Comparison of ENCODE assay signal across 8 mouse cellular contexts in genomic region chr19:54115335-54115734, GRCm38 (mm10).
DNase-seq lines count a peak whose midpoint lies in the region; ATAC-seq lines count a peak whose summit lies in the region.

No protein-coding gene starts in this region.

- H3K9ac ChIP-seq in lung, embryonic 16.5 days (ENCODE audit: low read length): peak overlapping the region; percentile 59; the same call in 1 of the 2 replicates
- 0 out of 2 replicates have a peak overlapping the region, but pooled peaks have one; percentile 51 for H3K9ac ChIP-seq in forebrain, embryonic 15.5 days (replicated peaks)
- 0 out of 2 replicates have a peak overlapping the region, but pooled peaks have one; percentile 52 for H3K9ac ChIP-seq in liver, embryonic 12.5 days
- 0 out of 2 replicates have a peak overlapping the region, but pooled peaks have one; percentile 14 for H3K9ac ChIP-seq in stomach, embryonic 14.5 days (replicated peaks; ENCODE audit: low read depth, low read length)

- DNase-seq in lung, postnatal 14 days: no peak
- no peak for DNase-seq in left cerebral cortex, adult 11 months (ENCODE audit: low spot score)
- DNase-seq in Muller cell, postnatal 12 days (ENCODE audit: inconsistent ontology term): no peak
- no peak for DNase-seq in gastrocnemius, postnatal 25 days

- peak overlapping the region; percentile 57 for H3K4me2 ChIP-seq in lung, embryonic 16.5 days (ENCODE audit: low read depth, low read length)
- peak overlapping the region; percentile 67 for H3K4me2 ChIP-seq in forebrain, embryonic 15.5 days (replicated peaks)
- peak overlapping the region; percentile 73 for H3K4me2 ChIP-seq in liver, embryonic 12.5 days
- peak overlapping the region; percentile 57 for H3K4me2 ChIP-seq in stomach, embryonic 14.5 days (replicated peaks; ENCODE audit: low read depth, low read length)

- no peaks in the 10 kb centered on the region for H3K27me3 ChIP-seq in lung, embryonic 16.5 days (ENCODE audit: control insufficient read depth, insufficient read depth, low read depth, low read length)
- no peaks in the 10 kb centered on the region for H3K27me3 ChIP-seq in forebrain, embryonic 15.5 days
- H3K27me3 ChIP-seq in liver, embryonic 12.5 days (replicated peaks): peaks cover 32% of the 10 kb centered on the region
- H3K27me3 ChIP-seq in stomach, embryonic 14.5 days (ENCODE audit: control insufficient read depth, insufficient read depth, low read length): no peaks in the 10 kb centered on the region

- H3K4me1 ChIP-seq in lung, embryonic 16.5 days (replicated peaks; ENCODE audit: control insufficient read depth, insufficient read depth, low read length): 0 out of 2 replicates have a peak, but pooled peaks cover 4% of the 10 kb centered on the region
- H3K4me1 ChIP-seq in forebrain, embryonic 15.5 days: peaks cover 10% of the 10 kb centered on the region
- H3K4me1 ChIP-seq in liver, embryonic 12.5 days: peaks cover 4% of the 10 kb centered on the region; the same call in 1 of the 2 replicates
- H3K4me1 ChIP-seq in stomach, embryonic 14.5 days (ENCODE audit: control insufficient read depth, insufficient read depth, low read length): 0 out of 2 replicates have a peak, but pooled peaks cover 2% of the 10 kb centered on the region

- WGBS in lung, embryonic 16.5 days: 38% methylated on average over 4 of the region's 4 CpGs
- WGBS in forebrain, embryonic 15.5 days: 29% methylated on average over 4 of the region's 4 CpGs
- WGBS in liver, embryonic 12.5 days (ENCODE audit: insufficient replicate concordance): 43% methylated on average over 4 of the region's 4 CpGs
- WGBS in stomach, embryonic 14.5 days: 54% methylated on average over 4 of the region's 4 CpGs

- no peak overlapping the region for H3K27ac ChIP-seq in lung, embryonic 16.5 days (ENCODE audit: low read length)
- no peak overlapping the region for H3K27ac ChIP-seq in forebrain, embryonic 15.5 days (replicated peaks)
- no peak overlapping the region for H3K27ac ChIP-seq in liver, embryonic 12.5 days
- no peak overlapping the region for H3K27ac ChIP-seq in stomach, embryonic 14.5 days (ENCODE audit: low read length)

- no peaks in the 10 kb centered on the region for H3K9me3 ChIP-seq in lung, embryonic 16.5 days (ENCODE audit: control insufficient read depth, low read length)
- no peaks in the 10 kb centered on the region for H3K9me3 ChIP-seq in forebrain, embryonic 15.5 days
- H3K9me3 ChIP-seq in liver, embryonic 12.5 days (replicated peaks): no peaks in the 10 kb centered on the region
- no peaks in the 10 kb centered on the region for H3K9me3 ChIP-seq in stomach, embryonic 14.5 days (ENCODE audit: control insufficient read depth, low read depth, low read length)

- no peaks in the 10 kb centered on the region for H3K36me3 ChIP-seq in lung, embryonic 16.5 days (ENCODE audit: control insufficient read depth, insufficient read depth, low read length)
- H3K36me3 ChIP-seq in forebrain, embryonic 15.5 days: no peaks in the 10 kb centered on the region
- H3K36me3 ChIP-seq in liver, embryonic 12.5 days: no peaks in the 10 kb centered on the region
- no peaks in the 10 kb centered on the region for H3K36me3 ChIP-seq in stomach, embryonic 14.5 days (ENCODE audit: control insufficient read depth, insufficient read depth, low read length)

- H3K4me3 ChIP-seq in lung, embryonic 16.5 days (ENCODE audit: low read length): peak overlapping the region; percentile 67
- peak overlapping the region; percentile 54 for H3K4me3 ChIP-seq in forebrain, embryonic 15.5 days
- peak overlapping the region; percentile 61 for H3K4me3 ChIP-seq in liver, embryonic 12.5 days
- peak overlapping the region; percentile 41 for H3K4me3 ChIP-seq in stomach, embryonic 14.5 days (ENCODE audit: low read depth, low read length)

- ATAC-seq in lung, embryonic 16.5 days (ENCODE audit: low read depth): no peak
- 0 out of 2 replicates have a peak, but pooled peaks have one; percentile 53 for ATAC-seq in forebrain, embryonic 15.5 days (replicated peaks)
- ATAC-seq in liver, embryonic 12.5 days: 0 out of 2 replicates have a peak, but pooled peaks have one; percentile 8
- no peak for ATAC-seq in stomach, embryonic 14.5 days (ENCODE audit: insufficient number of reproducible peaks, insufficient read depth, low FRiP score, low read depth)

Comparison
In these comparisons a context has a peak if more than half of its experiments do, and no peak if none do; other contexts are left out.
1. ATAC-seq: peak in forebrain, embryonic 15.5 days (single experiment) and liver, embryonic 12.5 days (single experiment); none in lung, embryonic 16.5 days (single experiment) and stomach, embryonic 14.5 days (single experiment).
2. Peak in every context shown above with its lines, with median percentiles within 50 percentile points of each other: H3K4me2 ChIP-seq, H3K4me3 ChIP-seq and H3K9ac ChIP-seq.